Mouse (Mus musculus) layer of hippocampus, adult 11-12 months (tissue): ENCODE results near the gene Mrm2.

Experiments used
- DNase-seq: peaks from one replicate; pipeline ENCODE4 v3.0.0; 2022; ENCODE audit warnings: low spot score

Gene Mrm2

DNA sequence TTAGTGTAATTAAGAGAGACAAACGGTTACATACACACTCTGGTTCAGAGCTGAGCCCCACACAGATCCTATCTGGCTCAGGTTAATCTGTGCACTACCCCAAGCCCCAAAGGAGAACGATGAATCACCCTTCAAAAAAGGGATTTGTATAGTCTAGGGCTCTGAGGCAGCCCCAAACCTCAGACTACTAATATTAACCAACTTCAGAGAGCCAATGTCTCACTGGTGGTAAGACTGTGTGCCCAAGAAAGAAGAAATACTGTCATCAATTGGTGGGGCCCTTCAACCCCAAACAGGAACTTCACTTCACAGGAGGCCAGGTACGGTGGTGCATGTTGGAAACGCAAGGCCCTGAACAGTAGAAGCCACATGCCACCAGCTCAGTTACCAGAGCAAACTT lies 13.5 kb upstream of the Mrm2 start:
- no peak for DNase-seq

DNA sequence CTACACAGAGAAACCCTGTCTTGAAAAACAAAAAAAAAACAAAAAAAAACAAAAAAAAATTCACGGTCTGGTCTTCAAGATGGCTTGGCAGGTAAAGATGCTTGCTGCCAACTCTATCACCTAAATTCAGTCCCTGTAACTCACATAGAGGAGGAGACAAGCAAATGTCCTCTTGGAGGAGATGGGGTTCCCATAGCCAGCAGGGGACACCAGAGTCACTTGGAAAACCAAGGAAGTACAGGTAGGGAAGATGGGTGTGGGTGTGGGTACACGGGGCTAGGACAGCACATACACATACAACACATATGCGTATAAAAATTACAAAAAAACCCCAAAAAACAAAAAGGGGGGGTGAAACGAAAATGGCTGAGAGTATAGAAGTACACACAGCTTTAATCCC lies 11.2 kb upstream of the Mrm2 start:
- DNase-seq: no peak

- no peak for DNase-seq
These were observed 8.1 kb upstream of the Mrm2 start for GRCm38 (mm10) chr5:140339836-140340235.

DNA sequence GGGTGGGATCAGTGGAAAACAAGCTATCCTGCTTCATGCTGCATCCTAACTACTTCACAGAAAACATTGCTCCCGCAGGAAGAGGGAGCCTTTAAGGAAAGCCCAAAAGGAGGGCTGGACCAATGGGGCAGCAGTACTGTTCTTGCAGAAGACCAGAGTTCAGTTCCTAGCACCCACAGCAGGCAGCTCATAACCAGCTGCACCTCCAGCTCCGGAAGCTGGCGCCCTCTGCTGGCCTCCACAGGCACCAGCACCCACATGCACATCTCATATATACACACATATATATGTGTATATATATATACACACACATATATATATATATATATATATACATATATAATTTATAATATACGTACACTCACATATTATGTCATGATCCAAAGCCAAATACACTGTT lies 7.1 kb upstream of the Mrm2 start:
- DNase-seq: no peak

GRCm38 (mm10) chr5:140336680-140337079 lies 5.0 kb upstream of the Mrm2 start:
- DNase-seq: peak; percentile 27

DNA sequence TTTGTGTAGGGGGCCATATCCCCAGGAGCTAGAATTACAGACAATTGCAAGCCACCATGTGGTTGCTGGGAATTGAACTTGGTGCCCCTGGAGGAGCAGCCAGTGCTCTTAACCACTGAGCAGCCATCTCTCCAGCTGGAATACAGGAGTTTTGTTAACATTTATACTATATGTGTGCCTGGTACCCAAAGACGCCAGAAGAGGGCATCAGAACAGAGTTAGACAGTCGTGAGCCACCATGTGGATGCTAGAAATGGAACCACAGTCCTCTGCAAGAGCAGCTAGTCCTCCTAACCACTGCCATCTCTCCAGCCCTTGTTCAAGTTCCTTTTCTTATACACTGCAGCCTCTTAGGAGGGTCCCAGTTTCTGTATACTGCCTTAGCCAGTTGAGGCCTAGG lies 1.9 kb upstream of the Mrm2 start:
- no peak for DNase-seq

DNA sequence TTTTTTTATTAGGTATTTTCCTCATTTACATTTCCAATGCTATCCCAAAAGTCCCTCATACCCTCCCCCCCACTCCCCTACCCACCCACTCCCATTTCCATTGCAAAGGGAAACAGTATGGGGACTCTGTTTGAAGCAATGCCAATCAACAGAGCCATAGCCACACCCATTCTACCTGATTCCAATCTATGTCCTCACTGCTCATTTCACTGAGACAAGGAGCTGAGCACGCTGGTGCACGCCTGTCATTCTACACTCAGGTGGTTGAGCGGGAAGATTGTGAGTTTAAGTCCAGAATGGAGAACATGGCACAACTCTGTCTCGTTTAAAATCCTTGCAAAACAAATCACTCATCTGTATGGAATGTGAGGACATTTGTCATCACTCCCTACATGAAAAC lies 821 bp upstream of the Mrm2 start:
- no peak for DNase-seq

DNA sequence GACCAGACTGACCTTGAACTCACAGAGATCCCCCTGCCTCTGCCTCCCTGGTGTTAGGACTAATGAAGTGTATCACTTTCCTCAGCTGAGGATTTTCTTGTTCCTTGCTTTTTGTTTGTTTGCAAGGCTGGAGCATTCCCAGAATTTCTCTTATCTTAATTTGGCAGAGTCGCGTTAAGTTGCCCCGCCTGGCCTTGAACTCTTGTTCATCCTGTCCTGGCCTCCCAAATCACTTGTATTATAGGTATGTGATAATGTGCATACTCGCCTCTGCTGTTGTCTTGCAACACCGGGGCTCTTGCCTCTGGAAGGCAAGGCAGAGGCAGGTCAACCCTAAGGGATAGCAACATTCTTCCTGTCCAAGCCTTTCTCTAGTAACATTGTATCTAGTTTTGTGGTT lies 7.6 kb downstream of the Mrm2 start:
- no peak for DNase-seq

- no peak for DNase-seq
These were observed 9.7 kb downstream of the Mrm2 start for GRCm38 (mm10) chr5:140321756-140322575.

GRCm38 (mm10) chr5:140321042-140321755 lies 10.5 kb downstream of the Mrm2 start, which contains the start of the genes Mad1l1 and Nudt1:
TSS of gene Mad1l1 (minus strand) at chr5:140321552.
TSS of gene Nudt1 (plus strand) at chr5:140321656.
- peak; percentile 93 for DNase-seq

DNA sequence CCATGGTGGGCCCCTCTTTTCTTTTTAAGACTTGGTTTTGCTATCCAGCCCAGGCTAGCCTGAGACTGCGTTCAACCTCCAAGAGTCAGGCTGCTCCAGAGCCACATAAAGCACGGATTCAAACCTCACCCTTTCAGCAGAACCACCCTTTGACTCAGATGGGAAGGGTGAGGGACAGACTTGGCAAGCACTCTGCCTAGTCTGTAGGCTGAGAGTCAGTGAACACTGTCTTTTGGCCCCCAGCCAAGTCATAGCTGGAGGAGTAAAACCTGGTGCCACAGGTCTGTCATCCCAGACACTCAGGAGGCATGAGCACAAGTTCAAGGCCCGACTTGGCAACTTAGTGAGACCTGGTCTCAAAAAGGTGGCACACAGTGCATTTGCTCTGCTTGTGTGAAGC lies 15.0 kb downstream of the Mrm2 start:
- no peak for DNase-seq

DNA sequence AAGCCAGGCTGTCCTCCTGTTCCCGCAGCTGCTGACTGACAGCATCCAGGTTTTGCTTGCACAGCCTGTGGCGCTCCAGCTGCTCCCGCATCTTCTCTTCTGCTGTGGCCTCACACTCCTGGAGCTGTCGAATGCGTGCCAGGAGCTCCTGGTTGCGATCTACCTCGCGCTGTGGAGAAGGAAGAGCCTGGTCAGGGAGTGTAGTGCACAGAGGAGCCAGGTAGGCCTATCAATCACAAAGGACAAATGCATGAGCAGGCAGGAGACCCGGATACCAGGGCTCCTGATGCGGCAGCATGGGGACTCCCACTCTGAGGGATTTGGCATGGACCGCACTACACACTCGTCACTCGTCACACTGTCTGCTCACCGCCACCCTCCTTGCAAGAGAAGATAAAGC lies 24.1 kb downstream of the Mrm2 start:
- DNase-seq: no peak

GRCm38 (mm10) chr5:140306016-140306415 lies 25.7 kb downstream of the Mrm2 start:
- DNase-seq: no peak

DNA sequence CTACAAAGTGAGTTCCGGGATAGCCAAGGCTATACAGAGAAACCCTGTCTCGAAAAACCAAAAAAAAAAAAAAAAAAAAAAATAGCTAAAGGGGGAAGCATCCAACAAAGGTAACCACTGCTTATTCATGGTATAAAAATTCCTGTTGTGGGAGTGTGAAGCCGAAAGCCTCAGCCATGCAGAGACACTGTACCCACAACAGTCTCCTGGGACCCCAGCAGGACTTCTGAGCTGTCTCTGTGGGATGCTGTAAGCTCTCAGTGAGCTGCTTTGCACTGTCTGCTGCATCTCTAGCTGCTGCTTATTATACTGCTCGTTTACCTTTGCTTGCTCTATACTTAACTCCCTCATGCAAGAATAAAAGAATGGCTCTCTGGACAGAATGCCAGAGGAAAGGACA lies 33.4 kb downstream of the Mrm2 start:
- DNase-seq: no peak

DNA sequence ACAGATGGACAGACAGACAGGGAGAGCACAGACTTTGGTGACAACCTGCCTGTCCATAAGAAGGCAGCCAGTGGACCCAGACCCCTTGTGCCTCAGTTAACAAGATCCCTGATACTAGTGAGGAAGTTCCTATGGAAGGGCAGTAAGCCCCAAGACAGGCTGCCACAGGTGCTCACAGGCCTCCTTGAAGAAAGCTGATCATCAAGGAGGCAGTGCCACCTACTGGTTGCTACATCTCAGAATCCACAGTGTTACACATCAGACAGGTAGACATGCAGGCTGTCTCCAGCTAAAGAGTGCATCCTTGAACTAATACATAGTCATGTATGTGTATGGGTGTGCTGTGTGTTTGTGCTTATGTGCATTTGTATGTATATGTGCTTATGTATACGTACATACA lies 39.5 kb downstream of the Mrm2 start:
- DNase-seq: peak; percentile 80

GRCm38 (mm10) chr5:140289161-140289560 lies 42.5 kb downstream of the Mrm2 start:
- DNase-seq: no peak

- no peak for DNase-seq
These were observed 43.4 kb downstream of the Mrm2 start for GRCm38 (mm10) chr5:140288287-140288686.

DNA sequence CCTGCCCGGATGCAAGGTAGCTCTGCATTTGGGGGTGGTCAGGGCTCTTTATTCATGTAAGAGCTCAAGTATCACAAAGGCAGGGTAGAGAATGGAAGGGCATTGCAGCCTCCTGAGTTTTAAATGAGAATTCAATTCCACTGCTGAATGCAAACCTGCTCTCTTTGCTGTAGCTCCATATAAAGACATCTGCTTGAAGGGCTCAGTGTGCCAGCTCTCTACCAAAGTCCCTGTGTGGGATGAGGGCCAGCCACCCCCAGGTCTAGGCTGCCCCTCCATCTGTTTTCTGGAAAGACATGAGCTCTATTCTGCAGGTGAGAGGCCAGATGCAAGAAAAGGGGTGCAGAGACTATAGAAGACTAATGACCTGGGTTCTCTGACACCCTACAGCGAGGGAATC lies 46.9 kb downstream of the Mrm2 start:
- no peak for DNase-seq

DNA sequence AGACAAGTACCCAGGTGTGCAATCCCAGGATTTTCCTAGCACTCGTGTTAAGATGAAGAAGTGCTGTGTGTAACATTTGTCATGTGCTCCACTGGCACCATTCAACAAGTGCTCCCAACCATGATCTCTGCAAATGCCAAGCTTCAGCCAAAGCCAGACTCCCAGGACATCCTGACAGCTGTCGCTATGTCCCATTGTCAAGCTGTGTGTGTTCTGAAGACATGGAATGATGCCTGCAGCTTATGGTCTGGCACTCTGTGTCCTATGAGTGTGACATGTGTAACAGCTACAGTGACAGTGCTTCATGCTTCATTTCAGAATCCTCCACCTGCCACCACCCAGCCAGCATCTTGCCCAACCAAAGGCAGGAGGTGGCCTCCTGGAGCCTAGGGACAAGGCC lies 47.7 kb downstream of the Mrm2 start:
- no peak for DNase-seq

GRCm38 (mm10) chr5:140282900-140283299 lies 48.8 kb downstream of the Mrm2 start:
- no peak for DNase-seq

- no peak for DNase-seq
These were observed 49.3 kb downstream of the Mrm2 start for GRCm38 (mm10) chr5:140282376-140282775.

- no peak for DNase-seq
These were observed 51.5 kb downstream of the Mrm2 start for GRCm38 (mm10) chr5:140280205-140280604.
